Mouse (Mus musculus): ENCODE results near the gene Acad10. TPM values are rescaled to one million over a fixed set of nuclear protein-coding genes. Genes with fewer than 3 reads are reported as not detected.

The Acad10 gene
- total RNA-seq, 1 experiment from 2014 or later, result 36.5 TPM

GRCm38 (mm10) chr5:121597332-121597731 is 63.0 kb downstream of the Acad10 start:
- DNase-seq, result no peak

GRCm38 (mm10) chr5:121596226-121596625 is 64.1 kb downstream of the Acad10 start:
- no peak for DNase-seq

- DNase-seq, result no peak
These were observed 64.6 kb downstream of the Acad10 start for GRCm38 (mm10) chr5:121595758-121596157.

- no peak for DNase-seq
These were observed 65.5 kb downstream of the Acad10 start for GRCm38 (mm10) chr5:121594714-121595313.

GRCm38 (mm10) chr5:121593451-121594401 is 66.6 kb downstream of the Acad10 start, which contains the start of gene Aldh2:
TSS of gene Aldh2 (minus strand) at chr5:121593824.
- DNase-seq, result peak; percentile 95

GRCm38 (mm10) chr5:121592816-121593407 is 67.4 kb downstream of the Acad10 start:
- DNase-seq, result peak; percentile 59

- peak; percentile 59 for DNase-seq
These were observed 68.1 kb downstream of the Acad10 start for GRCm38 (mm10) chr5:121592064-121592815.

- peak; percentile 68 for DNase-seq
These were observed 68.8 kb downstream of the Acad10 start for GRCm38 (mm10) chr5:121591417-121592063.

GRCm38 (mm10) chr5:121589928-121590327 is 70.4 kb downstream of the Acad10 start:
- no peak for DNase-seq

GRCm38 (mm10) chr5:121586400-121587039 is 73.8 kb downstream of the Acad10 start:
- peak; percentile 57 for DNase-seq

- no peak for DNase-seq
These were observed 74.6 kb downstream of the Acad10 start for GRCm38 (mm10) chr5:121585699-121586098.

- no peak for DNase-seq
These were observed 75.3 kb downstream of the Acad10 start for GRCm38 (mm10) chr5:121585005-121585404.

- DNase-seq, result peak; percentile 97
These were observed 76.4 kb downstream of the Acad10 start for GRCm38 (mm10) chr5:121583765-121584501.

- DNase-seq, result no peak
These were observed 78.4 kb downstream of the Acad10 start for GRCm38 (mm10) chr5:121581945-121582344.

- peak; percentile 89 for DNase-seq
These were observed 83.3 kb downstream of the Acad10 start for GRCm38 (mm10) chr5:121576927-121577488.

GRCm38 (mm10) chr5:121575867-121576266 is 84.4 kb downstream of the Acad10 start:
- no peak for DNase-seq

- no peak for DNase-seq
These were observed 86.2 kb downstream of the Acad10 start for GRCm38 (mm10) chr5:121574145-121574544.
